Mouse (Mus musculus): ENCODE measurements around the gene Rnf13. TPM values are rescaled to one million over a fixed set of nuclear protein-coding genes. Genes with fewer than 3 reads are reported as not detected.
"Not testable (repeated sequence)": the region's sequence is repeated elsewhere in the genome, so short reads cannot be mapped to it uniquely, and the experiment has no call there.

Rnf13 gene
- 10 to 100 TPM; 36.2 to 41.5 (median 37.8) TPM for total RNA-seq (2022)

GRCm38 (mm10) chr3:57735511-57736370 is at the start of gene Rnf13:
Rnf13 (plus strand) TSS chr3:57736062.
- peak; percentile 95 to 96 for DNase-seq (ENCODE audit: low spot score in 2 of 2)

DNA sequence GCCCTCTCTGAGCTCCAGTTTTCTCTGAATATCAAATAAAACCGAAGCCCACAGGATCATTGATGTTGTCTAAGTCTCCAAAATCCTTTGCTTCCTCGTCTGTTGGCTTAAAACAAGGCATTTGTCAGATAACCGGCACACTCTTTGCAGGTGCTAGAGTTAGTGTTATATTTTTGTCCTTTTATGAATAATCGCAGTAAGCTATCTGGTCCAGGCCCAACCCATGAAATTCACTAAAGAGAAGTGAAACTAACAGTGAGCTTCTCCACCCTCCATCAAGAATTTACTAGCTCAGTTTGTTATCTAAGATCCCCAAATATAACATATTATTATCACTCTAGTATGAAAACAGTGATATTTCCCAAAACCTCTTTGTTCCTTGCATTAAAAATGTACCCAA is 44.1 kb upstream of the Rnf13 start:
- DNase-seq (ENCODE audit: low spot score in 2 of 2), result no peak

GRCm38 (mm10) chr3:57692719-57693118 is 43.1 kb upstream of the Rnf13 start, which contains the start of gene Ankub1:
Ankub1 (minus strand) TSS chr3:57692799.
- no peak for DNase-seq (ENCODE audit: low spot score in 2 of 2)

DNA sequence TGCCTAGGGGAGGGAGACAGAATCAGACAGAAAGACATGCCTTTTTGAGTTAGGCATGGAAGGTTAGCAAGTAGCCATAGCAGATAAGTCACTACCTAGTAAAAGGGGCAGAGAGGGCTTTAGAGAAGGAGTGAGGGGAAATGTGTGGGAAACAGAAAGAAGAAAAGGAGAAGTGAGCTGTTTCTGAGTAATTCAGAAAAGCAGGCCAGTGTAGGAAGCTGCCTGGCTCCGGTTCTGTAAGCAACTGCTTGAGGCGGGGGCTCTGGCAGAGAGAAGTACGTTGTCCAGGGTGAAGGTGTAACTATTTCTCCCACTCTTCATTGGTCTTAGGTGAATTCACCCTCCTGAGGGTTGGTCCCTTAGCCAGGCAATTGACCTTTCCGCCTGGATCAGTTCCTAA is 39.6 kb upstream of the Rnf13 start:
- no peak for DNase-seq (ENCODE audit: low spot score in 2 of 2)

GRCm38 (mm10) chr3:57696779-57697178 is 39.1 kb upstream of the Rnf13 start:
- no peak for DNase-seq (ENCODE audit: low spot score in 2 of 2)

DNA sequence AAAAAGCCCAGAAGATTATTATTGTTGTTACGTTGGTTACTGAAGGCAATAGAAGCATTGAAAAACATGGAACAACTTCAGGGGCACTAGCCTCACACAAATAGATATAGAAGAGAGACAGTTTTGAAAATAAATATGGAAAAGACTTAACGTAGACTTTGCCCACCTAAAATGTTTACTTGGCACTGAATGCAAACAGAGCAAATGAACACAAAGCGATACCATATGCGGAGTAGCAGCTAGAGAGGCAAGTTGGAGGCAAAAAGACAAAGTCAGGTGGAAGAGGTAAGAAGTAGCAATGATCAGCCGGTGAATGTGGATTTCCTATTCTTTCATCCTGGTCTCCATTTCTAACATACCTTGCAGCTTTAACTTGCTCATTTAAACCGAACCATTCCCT is 21.7 kb upstream of the Rnf13 start:
- no peak for DNase-seq (ENCODE audit: low spot score in 2 of 2)

GRCm38 (mm10) chr3:57732206-57732915 is 3.5 kb upstream of the Rnf13 start:
- no peak for DNase-seq (ENCODE audit: low spot score in 2 of 2)

- DNase-seq (ENCODE audit: low spot score in 2 of 2), result no peak
Measured at GRCm38 (mm10) chr3:57736419-57737095, 695 bp downstream of the Rnf13 start.

- no peak for DNase-seq (ENCODE audit: low spot score in 2 of 2)
Measured at GRCm38 (mm10) chr3:57739830-57740229, 4.0 kb downstream of the Rnf13 start.

DNA sequence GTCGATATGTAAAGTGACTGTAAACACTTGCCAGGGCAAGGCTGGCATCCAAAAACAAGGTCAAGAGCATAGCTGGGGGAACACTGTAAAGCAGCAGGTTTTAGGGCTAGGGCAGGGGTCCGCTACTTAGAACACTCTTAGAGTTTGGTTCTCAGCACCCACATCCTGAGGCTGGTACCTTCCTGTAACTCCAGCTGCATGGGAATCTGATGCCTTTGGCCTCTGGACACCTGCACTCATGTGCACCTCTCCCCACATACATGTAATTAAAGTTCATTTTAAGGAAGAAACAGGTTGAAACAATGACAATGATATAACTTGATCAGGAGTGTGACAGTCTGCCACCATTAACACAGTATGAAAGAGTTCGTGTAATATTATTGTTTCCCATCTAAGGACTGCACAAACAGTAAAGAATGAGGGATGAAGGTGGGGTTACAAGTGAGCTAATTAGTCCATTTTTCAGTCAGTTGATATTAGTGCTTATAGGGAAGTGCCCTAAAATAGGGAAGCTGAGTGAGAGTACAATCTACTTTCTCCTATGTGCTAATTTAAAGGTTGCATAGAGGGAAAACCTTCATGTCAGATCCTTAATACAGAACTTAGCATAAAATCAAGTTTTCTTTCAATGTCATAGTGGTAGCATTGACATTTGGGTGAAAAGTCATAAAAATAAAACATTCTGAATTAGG is 12.9 kb downstream of the Rnf13 start:
- no peak for DNase-seq (ENCODE audit: low spot score in 2 of 2)

- no peak for DNase-seq (ENCODE audit: low spot score in 2 of 2)
Measured at GRCm38 (mm10) chr3:57776915-57777314, 41.1 kb downstream of the Rnf13 start.

- no peak for DNase-seq (ENCODE audit: low spot score in 2 of 2)
Measured at GRCm38 (mm10) chr3:57788472-57788871, 52.6 kb downstream of the Rnf13 start.

DNA sequence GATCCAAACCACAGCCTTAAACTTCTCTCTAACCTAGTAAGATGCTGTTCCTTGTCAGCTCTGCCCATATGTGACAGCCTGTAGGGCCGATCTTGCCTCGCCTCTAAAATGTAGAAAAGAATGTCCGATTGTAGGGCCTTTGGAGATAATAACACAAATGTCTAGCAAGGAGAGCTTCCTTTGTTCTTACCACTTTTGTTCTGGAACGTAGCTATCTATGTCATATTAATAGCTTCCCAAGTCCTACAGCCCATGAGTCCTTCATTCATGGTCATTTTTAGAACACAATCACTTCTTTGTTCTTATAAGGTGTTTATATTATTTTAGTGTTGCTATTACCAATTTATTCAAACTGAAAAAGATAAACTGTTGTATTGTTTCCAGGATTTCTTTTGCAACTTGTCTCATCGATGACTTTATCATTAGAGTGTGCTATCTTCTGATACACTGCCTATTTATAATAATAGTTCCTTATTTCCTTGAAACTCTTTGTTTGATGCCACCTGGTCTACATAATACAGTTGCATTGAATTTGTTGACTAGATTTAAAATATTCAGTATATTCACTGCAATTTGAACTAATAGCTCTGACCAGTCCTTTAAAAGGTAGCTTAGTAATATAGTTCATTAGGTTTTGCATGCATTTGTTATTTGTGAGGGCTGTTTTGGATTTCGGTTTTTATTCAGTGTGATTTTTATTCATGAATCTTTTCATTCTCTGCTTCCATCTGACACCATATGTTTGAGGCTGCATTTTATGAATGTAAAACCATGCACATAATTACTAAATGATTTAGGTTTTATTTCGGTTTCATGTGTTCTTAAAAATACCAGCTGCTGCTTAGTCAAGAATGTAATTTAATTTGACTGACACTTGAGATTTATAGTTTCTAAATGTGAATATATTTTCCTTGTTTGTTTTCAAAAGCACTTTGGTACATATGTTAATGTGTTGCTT is 53.4 kb downstream of the Rnf13 start:
- no peak for DNase-seq (ENCODE audit: low spot score in 2 of 2)

DNA sequence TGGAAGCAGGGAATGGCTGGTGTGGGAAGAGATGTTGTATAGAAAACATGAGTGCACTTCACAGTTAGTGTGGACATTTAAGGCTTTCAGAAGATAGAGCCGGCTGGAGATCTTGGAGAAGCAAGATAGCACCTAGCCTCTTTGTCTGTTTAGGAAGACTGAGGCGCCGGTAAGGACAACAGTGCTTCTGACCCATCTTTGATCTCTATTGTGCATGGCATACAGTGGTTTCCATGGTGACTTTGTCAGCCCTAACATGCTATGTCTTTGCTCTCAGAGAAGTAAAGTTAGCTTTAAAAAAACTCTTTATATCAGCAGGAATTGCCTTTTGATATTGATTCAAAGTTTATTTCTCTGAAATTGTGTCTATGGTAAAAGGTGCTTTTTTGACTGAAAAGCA is 55.2 kb downstream of the Rnf13 start:
- DNase-seq (ENCODE audit: low spot score in 2 of 2), result no peak

GRCm38 (mm10) chr3:57795071-57795470 is 59.2 kb downstream of the Rnf13 start:
- DNase-seq (ENCODE audit: low spot score in 2 of 2), result not testable (repeated sequence)

DNA sequence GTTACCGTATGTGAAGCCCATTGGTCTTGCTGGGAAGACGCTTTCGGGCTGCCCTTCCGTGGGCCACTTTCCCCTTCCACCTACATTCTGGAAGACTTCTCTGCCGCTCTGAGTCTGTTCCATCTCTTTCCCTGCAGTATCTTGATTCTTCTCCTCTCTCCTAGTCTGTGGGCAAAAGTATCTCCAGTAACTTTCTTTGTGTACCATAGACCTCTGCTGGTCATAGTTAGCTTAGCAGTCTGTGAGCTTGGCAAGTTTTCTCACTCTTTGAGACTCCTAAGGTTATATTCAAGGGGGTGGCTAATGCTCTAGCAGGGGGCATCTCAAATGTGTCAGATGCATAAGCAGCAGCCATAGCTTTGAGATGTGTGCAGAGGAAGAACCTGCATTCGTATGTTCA is 79.6 kb downstream of the Rnf13 start:
- DNase-seq (ENCODE audit: low spot score in 2 of 2), result no peak

- DNase-seq (ENCODE audit: low spot score in 2 of 2), result no peak
Measured at GRCm38 (mm10) chr3:57825866-57826265, 90.0 kb downstream of the Rnf13 start.

- DNase-seq (ENCODE audit: low spot score in 2 of 2), result no peak
Measured at GRCm38 (mm10) chr3:57833585-57833984, 97.7 kb downstream of the Rnf13 start.

DNA sequence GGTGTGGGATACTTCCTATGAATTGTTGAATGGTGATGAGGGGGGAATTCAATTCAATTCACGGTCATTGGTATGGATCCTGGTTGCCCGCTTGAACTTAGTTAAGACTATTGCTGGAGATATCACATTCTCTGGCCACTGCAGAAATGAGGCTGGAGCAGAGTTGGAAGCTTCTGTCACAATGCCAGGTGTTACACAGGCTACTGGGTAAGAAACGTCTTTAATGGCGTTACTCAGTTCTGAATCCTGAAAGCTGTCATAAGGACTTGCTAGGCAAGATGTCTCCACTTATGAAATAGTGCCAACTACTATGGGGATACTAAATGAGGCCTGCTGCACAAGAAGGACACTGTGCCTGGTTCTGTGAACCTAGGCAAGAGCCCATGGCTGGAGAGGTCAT is 101.0 kb downstream of the Rnf13 start:
- DNase-seq (ENCODE audit: low spot score in 2 of 2), result no peak

DNA sequence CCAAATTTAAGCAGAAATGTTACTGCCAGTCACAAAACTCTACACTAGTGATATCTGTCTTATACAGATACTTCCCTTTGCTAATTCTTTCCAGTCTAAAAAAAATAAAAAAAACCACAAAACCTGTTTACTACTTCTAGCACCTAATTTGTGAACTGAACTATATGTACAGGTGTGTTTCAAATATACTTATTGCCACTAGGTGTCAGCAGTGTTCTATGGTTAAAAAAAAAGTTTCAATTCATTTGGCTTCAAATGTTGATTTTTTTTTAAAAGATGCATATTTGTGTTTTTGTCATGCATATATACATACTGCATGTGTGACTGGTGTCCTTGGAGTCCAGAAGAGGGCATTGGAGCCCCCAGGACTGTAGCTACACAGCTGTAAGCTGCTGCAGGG is 107.9 kb downstream of the Rnf13 start:
- no peak for DNase-seq (ENCODE audit: low spot score in 2 of 2)
